Mouse (Mus musculus) liver, embryonic 13.5 days (tissue): Measurements from ENCODE around the gene 1810010D01Rik. TPM values are rescaled to one million over a fixed set of nuclear protein-coding genes. Genes with fewer than 3 reads are reported as not detected.
A peak's percentile ranks its signal among the peaks of the same experiment; 100 is the strongest.

Experiments used
- ATAC-seq: fragments of 200-750 bp; cut with Nextera tagmentation; 2 replicates; pipeline ENCODE4 v1.8.0; 2017; ENCODE audit warnings: low read depth, mild to moderate bottlenecking, moderate number of reproducible peaks, moderate library complexity
- DNase-seq: peaks from one replicate; pipeline ENCODE4 v3.0.0; 2022
- H3K27ac ChIP-seq: fragments of 300-500 bp; sonication (generic); 2 replicates; pipeline ENCODE4 v1.5.1; 2015; ENCODE audit warnings: moderate library complexity, mild to moderate bottlenecking, inconsistent platforms
- H3K27me3 ChIP-seq: fragments of 300-500 bp; sonication (generic); 2 replicates; pipeline ENCODE4 v1.6.1; 2015; ENCODE audit warnings: mild to moderate bottlenecking, inconsistent platforms
- H3K36me3 ChIP-seq: fragments of 300-500 bp; sonication (generic); 2 replicates; pipeline ENCODE4 v1.6.1; 2015; ENCODE audit warnings: mild to moderate bottlenecking, inconsistent platforms
- H3K4me1 ChIP-seq: fragments of 300-500 bp; sonication (generic); replicated peaks from 2 replicates; pipeline ENCODE4 v1.6.1; 2015; ENCODE audit warnings: inconsistent platforms
- H3K4me2 ChIP-seq: fragments of 300-500 bp; sonication (generic); 2 replicates; pipeline ENCODE4 v1.6.1; 2015; ENCODE audit warnings: inconsistent platforms, mild to moderate bottlenecking, moderate library complexity
- H3K4me3 ChIP-seq: fragments of 300-500 bp; sonication (generic); replicated peaks from 2 replicates; pipeline ENCODE4 v1.5.1; 2015; ENCODE audit warnings: mild to moderate bottlenecking, inconsistent platforms
- H3K9ac ChIP-seq: fragments of 300-500 bp; sonication (generic); 2 replicates; pipeline ENCODE4 v1.6.1; 2015; ENCODE audit warnings: mild to moderate bottlenecking, inconsistent platforms
- H3K9me3 ChIP-seq: fragments of 300-500 bp; sonication (generic); replicated peaks from 2 replicates; pipeline ENCODE4 v1.6.1; 2016; ENCODE audit warnings: inconsistent platforms
- WGBS: fragments of 180-500 bp; shearing (Covaris S2); methylation state at CpG from one replicate; pipeline ENCODE4 v1.1.7; 2015; ENCODE audit not compliant: insufficient replicate concordance; 5-methylcytosine and 5-hydroxymethylcytosine counted together
- polyA plus RNA-seq: library from polyadenylated mRNA; unstranded; fragments of >200 nt; fragmentation: Nextera tagmentation; extraction: Ambion mirVana; gene quantifications from 2 replicates; pipeline ENCODE4 v1.2.1, GENCODE M21; 2015

Gene 1810010D01Rik
- polyA plus RNA-seq, 1 experiment from 2014 or later, result 0.23 TPM

DNA sequence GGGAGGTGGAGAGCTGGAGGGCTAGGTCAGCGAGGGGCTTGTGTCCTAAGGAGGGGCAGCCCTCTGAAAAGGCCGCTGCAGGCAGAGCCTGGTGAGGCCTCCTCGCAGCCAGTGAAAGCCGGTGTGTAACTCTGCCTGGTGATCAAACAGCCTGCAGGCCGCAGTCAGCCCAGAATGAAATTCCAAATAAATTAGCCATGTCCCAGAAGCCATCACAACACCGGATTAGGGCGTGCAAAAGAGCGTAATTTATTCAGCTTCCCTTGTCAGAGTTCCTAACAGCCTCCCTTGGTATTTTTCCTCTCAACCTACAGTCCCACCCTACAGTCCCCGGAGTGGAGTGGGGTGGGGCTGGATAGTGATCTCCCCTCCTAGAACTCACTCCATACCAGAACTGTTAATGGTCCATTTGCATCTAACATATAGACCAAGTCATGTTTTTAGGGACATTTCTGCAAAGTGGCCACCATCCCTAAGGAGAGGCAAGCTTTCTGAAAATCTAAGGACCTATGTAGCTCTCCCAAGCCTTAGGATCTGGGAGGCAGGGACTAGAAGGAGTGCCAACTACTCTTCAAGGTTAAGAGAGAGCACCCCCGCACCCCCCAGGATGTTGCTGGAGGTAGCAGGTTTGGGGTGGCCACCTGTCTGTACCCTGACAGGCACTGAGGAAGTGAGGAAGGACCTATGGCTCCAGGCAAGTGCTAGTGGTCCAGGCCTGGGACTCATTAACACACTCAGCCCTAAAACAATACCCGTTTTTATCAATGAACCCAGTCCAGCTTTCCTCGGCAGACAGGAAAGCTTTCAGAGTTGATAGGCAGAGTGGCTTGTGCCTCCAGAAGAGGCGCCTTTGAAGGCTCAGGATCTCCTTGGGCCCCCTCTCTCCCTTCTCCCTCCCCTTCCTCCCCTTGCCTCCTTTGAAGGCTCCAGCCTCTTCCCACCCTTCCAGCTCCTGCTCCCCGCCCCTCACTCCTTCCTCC lies 4.1 kb upstream of the 1810010D01Rik start:
- Histone ChIP-seq H3K9ac (no peak overlapping the region), H3K27me3 (0 out of 2 replicates have a peak, but pooled peaks cover under 1% of the 10 kb centered on the region), H3K27ac (no peak overlapping the region), H3K4me1 (peaks cover under 1% of the 10 kb centered on the region; the same call in 1 of the 2 replicates), H3K4me3 (no peak overlapping the region), H3K9me3 (no peaks in the 10 kb centered on the region), H3K36me3 (no peaks in the 10 kb centered on the region), H3K4me2 (no peak overlapping the region)
- no peak for ATAC-seq
- no peak for DNase-seq
- WGBS, result 38% methylated on average over 14 of the region's 14 CpGs

DNA sequence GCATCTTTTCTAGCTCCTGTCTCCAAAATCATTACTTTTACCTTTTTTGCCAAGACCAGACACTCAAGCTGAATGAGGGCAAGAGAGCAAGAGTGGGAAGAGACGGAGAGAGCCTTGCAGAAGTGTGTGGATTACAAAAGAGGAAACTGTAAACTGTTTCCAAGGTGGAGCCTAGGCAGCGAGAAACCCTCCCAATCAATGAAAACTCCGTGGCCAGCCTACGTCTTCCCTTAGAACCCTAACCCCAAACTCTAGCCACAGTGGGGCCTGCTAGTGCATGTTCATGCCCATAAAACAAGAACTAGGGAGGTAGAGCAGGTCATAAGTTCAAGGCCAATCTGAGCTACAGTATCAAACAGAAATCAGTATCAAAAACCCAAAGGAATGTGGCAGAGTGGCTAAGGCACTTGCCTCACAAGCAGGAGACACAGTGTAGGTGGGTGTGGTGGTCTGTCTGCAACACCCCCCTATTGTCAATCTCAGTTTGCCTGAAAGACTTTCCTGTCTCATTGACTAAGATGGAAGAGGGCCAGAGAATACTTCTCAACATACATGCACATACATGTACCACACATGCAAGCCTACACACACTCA lies 2.7 kb upstream of the 1810010D01Rik start:
- H3K27ac ChIP-seq, result no peak overlapping the region
- H3K9me3 ChIP-seq, result no peaks in the 10 kb centered on the region
- DNase-seq, result no peak
- no peak for ATAC-seq
- no peak overlapping the region for H3K4me2 ChIP-seq
- H3K4me3 ChIP-seq, result no peak overlapping the region
- H3K27me3 ChIP-seq, result peaks cover 13% of the 10 kb centered on the region; the same call in 1 of the 2 replicates
- H3K9ac ChIP-seq, result no peak overlapping the region
- 35% methylated on average over 4 of the region's 4 CpGs for WGBS
- H3K4me1 ChIP-seq, result peaks cover 13% of the 10 kb centered on the region
- no peaks in the 10 kb centered on the region for H3K36me3 ChIP-seq

DNA sequence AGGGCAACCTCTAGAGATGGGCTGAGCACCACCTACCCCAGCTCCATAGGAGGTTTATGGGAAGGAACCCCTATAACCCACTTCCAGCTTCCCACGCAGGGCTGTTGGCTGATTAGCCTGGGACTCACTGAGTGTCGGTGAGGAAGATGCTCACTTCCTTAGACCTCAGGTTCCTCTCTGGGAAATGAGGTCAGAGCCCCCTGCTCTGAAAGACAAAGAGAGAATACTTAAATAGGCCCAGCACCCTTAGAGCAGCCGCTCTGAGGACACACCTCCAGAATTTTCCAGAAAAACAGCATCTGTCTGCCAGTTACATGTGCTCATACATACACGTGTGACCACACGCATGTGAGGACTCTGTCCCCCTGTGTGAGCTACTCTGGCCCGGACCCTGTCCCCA lies 1.1 kb downstream of the 1810010D01Rik start:
- Histone ChIP-seq H3K9me3 (no peaks in the 10 kb centered on the region), H3K36me3 (no peaks in the 10 kb centered on the region), H3K4me2 (no peak overlapping the region), H3K4me1 (peaks cover 13% of the 10 kb centered on the region), H3K27ac (no peak overlapping the region), H3K27me3 (peaks cover 13% of the 10 kb centered on the region; the same call in 1 of the 2 replicates), H3K9ac (peak overlapping the region; percentile 56; the same call in 1 of the 2 replicates), H3K4me3 (no peak overlapping the region)
- 62% methylated on average over 6 of the region's 6 CpGs for WGBS
- DNase-seq (no peak), ATAC-seq (no peak)

DNA sequence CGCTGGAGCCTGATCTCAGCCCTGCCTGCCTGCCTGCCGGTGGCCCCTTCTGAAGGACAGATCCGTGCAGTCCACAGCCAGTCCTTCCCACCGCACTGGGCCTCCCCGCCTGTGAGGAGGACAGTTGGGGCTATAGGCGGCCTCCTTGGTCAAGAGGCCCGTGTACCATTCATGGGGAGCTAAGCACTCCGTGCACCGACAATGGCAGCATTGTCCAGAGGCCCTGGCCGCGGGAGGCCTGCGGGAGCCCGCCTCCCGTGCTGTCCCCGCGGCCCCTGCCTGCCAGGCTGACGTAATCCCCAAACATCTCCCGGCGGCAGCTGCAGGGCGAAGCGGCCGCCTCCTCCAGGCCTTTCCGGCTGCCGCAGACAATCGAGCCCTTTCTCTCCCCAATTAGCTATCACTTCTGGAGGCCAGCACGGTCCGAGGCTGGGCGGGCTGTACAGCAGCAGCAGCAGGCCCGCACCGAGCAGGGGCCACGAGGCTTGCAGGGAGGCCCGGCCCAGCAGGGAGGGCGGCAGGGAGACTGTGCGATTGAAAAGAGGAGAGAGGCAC lies 1.8 kb downstream of the 1810010D01Rik start:
- ATAC-seq, result peak; percentile 62
- DNase-seq, result no peak
- peaks cover 13% of the 10 kb centered on the region; the same call in 1 of the 2 replicates for H3K27me3 ChIP-seq
- H3K36me3 ChIP-seq, result no peaks in the 10 kb centered on the region
- H3K27ac ChIP-seq, result 0 out of 2 replicates have a peak overlapping the region, but pooled peaks have one; percentile 34
- peak overlapping the region; percentile 56 for H3K9ac ChIP-seq
- H3K4me1 ChIP-seq, result peaks cover 13% of the 10 kb centered on the region
- H3K9me3 ChIP-seq, result no peaks in the 10 kb centered on the region
- peak overlapping the region; percentile 54 for H3K4me2 ChIP-seq
- 3% methylated on average over 34 of the region's 34 CpGs for WGBS
- peak overlapping the region; percentile 12; the same call in 1 of the 2 replicates for H3K4me3 ChIP-seq

DNA sequence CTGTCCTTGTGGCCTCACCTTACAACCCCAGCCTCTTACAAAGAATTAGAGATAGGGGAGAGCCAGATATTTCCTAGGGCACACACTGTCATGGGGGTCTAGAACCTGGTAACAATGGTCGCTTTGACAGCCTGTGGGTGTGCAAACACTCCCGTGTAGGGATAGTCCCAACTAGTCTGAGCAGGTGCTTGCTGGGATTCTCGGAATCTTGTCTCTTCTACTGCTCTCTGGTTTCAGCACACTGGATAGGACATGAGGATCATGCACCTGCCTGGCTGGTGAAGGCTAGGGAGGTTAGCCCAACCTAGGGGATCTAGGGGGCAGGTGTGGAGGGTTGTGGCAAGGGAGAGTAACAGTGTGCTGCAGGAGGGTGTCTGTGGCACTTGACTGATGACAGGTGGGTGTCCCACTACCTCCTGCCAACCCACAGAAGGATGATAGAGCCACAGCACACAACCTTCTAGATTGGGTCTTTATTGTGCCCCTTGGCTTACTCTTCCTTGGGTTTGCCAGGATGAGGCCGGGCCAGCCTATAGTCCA lies 2.5 kb downstream of the 1810010D01Rik start:
- H3K27me3 ChIP-seq, result peaks cover 13% of the 10 kb centered on the region; the same call in 1 of the 2 replicates
- peaks cover 13% of the 10 kb centered on the region for H3K4me1 ChIP-seq
- 63% methylated on average over 4 of the region's 4 CpGs for WGBS
- no peaks in the 10 kb centered on the region for H3K36me3 ChIP-seq
- no peak overlapping the region for H3K4me2 ChIP-seq
- no peak overlapping the region for H3K27ac ChIP-seq
- DNase-seq (no peak), ATAC-seq (no peak)
- H3K9me3 ChIP-seq, result no peaks in the 10 kb centered on the region
- H3K9ac ChIP-seq, result no peak overlapping the region
- no peak overlapping the region for H3K4me3 ChIP-seq

DNA sequence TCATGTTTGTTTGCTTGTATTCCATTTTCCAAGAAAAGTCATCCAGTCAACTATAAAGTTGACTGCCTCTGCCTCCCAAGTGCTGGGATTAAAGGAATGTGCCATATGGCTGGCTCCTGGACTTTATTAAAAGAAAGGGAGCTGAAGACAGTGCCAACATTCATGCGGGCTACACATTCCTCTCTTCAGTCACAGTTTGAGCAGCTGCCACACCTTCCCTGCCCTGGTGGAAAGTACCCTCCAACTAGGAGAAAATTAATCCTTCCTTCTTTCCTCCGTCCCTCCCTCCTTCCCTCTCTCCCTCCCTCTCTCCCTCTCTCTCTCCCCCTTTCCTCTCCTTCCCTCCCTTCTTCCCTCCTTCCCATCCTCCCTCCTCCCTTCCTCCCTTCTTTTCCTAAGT lies 8.2 kb downstream of the 1810010D01Rik start:
- Histone ChIP-seq H3K36me3 (no peaks in the 10 kb centered on the region), H3K4me2 (no peak overlapping the region), H3K27ac (no peak overlapping the region), H3K9me3 (no peaks in the 10 kb centered on the region), H3K27me3 (no peaks in the 10 kb centered on the region), H3K4me3 (no peak overlapping the region), H3K9ac (no peak overlapping the region), H3K4me1 (no peaks in the 10 kb centered on the region)
- DNase-seq, result no peak
- ATAC-seq, result no peak
- 62% methylated on average over 2 of the region's 2 CpGs for WGBS

DNA sequence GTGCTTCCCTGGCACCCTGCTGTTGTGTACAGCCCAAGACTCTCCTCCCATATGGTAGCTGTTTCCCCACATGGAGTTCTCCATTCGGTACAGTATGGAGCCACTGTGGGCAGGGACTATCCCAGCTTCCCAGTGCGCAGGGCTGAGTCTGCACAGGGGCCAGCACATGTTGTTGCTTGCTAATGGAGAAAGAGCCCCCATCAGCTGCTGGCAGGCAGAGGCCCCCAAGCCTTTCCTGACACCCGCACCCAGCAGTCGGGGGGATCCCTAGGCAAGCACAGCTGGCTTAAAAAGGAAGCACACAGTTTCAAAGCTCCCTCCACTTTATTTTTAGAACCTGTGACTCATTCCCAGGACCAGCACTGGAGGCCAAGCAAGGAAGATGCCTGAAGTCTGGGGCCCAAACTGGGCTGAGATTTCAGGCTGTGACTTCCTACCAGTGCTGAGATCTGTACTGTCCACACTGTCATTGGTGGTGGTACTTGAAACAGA lies 9.7 kb downstream of the 1810010D01Rik start:
- Histone ChIP-seq H3K4me3 (no peak overlapping the region), H3K27ac (no peak overlapping the region), H3K9me3 (no peaks in the 10 kb centered on the region), H3K4me1 (no peaks in the 10 kb centered on the region), H3K27me3 (no peaks in the 10 kb centered on the region), H3K4me2 (no peak overlapping the region), H3K36me3 (no peaks in the 10 kb centered on the region), H3K9ac (no peak overlapping the region)
- DNase-seq (no peak), ATAC-seq (no peak)
- WGBS, result 23% methylated on average over 4 of the region's 4 CpGs

DNA sequence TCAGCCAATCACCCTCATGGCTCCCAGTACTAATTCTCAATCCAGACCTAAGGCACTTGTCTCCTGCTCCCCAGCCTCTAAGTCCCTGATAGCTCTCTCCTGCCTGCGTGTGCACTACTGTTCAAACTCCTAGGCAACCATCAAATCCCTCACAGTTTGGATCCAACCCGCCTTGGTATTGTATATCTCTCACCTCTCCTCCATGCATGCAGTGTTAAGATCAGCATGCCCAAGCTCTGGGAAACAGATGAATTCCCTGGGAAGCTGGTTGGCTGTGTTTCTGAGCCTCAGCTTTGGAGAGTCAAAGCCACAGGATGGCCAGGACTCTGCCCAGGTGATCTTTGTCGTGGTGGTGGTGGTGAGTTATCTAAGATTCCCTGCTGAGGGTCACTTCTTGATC lies 10.2 kb downstream of the 1810010D01Rik start:
- H3K4me2 ChIP-seq, result no peak overlapping the region
- H3K9me3 ChIP-seq, result no peaks in the 10 kb centered on the region
- no peak overlapping the region for H3K4me3 ChIP-seq
- H3K36me3 ChIP-seq, result no peaks in the 10 kb centered on the region
- 26% methylated on average over 3 of the region's 3 CpGs for WGBS
- ATAC-seq, result no peak
- no peaks in the 10 kb centered on the region for H3K4me1 ChIP-seq
- H3K27ac ChIP-seq, result no peak overlapping the region
- no peak for DNase-seq
- H3K9ac ChIP-seq, result no peak overlapping the region
- no peaks in the 10 kb centered on the region for H3K27me3 ChIP-seq

DNA sequence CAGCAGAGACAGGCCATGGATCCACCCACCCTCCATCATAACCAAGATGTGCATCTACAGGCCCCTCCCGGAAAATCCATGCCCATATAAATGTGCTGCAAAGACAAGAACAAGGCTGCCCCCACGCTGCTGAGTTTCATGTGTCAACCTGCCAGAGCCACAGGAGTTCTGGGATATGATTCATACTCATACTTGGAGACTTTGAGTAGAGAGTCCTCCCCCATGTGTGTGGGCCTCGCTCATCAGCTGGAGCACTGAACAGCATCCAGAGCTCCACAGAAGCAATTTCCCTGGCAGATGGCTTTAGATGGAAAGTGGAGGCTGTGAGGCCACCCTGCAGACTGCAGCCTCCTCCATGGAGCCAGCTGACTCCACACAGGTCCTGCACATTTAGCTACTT lies 10.9 kb downstream of the 1810010D01Rik start:
- DNase-seq (no peak), ATAC-seq (no peak)
- Histone ChIP-seq H3K4me1 (no peaks in the 10 kb centered on the region), H3K4me2 (no peak overlapping the region), H3K4me3 (no peak overlapping the region), H3K9me3 (no peaks in the 10 kb centered on the region), H3K9ac (no peak overlapping the region), H3K36me3 (no peaks in the 10 kb centered on the region), H3K27me3 (no peaks in the 10 kb centered on the region), H3K27ac (no peak overlapping the region)
- WGBS, result 53% methylated on average over 3 of the region's 3 CpGs

DNA sequence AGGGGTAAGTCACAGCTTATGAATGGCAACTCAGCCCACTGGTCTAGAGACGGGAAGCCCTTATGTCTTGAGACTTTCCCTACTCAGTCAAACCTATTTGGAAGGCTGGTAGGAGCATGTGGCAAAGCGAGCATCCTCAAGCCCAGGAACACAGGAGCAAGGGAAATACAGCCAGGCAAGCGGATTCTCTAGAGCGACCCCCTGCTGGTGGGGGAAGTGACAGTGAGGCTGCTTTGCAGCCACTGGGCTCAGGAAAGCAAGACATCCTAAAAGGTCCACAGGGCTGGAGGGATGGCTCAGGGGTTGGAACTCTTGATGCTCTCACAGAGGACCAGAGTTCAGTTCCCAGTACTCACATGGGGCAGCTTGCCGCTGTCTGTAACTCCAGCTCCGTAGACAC lies 11.6 kb downstream of the 1810010D01Rik start:
- Histone ChIP-seq H3K4me2 (no peak overlapping the region), H3K4me1 (no peaks in the 10 kb centered on the region), H3K9ac (no peak overlapping the region), H3K27me3 (no peaks in the 10 kb centered on the region), H3K4me3 (no peak overlapping the region), H3K27ac (no peak overlapping the region), H3K36me3 (no peaks in the 10 kb centered on the region), H3K9me3 (no peaks in the 10 kb centered on the region)
- WGBS, result 68% methylated on average over 6 of the region's 6 CpGs
- ATAC-seq (no peak), DNase-seq (no peak)
